Mouse (Mus musculus) bone marrow macrophage, adult 2 months (primary cell): ENCODE measurements around the gene Axdnd1. TPM values are rescaled to one million over a fixed set of nuclear protein-coding genes. Genes with fewer than 3 reads are reported as not detected.
"Not testable (repeated sequence)": the region's sequence is repeated elsewhere in the genome, so short reads cannot be mapped to it uniquely, and the experiment has no call there.

Experiments used
- H3K27ac ChIP-seq: 2 replicates; pipeline ENCODE4 v1.5.1; 2012; ENCODE audit warnings: low read depth, low read length; ENCODE audit not compliant: insufficient read depth
- H3K4me1 ChIP-seq: 2 replicates; pipeline ENCODE4 v1.6.1; 2012; ENCODE audit warnings: low read length; ENCODE audit not compliant: control insufficient read depth, insufficient read depth
- H3K4me3 ChIP-seq: 2 replicates; pipeline ENCODE4 v1.5.1; 2012; ENCODE audit warnings: mild to moderate bottlenecking, low read length, moderate library complexity; ENCODE audit not compliant: insufficient read depth
- CTCF ChIP-seq: IDR thresholded peaks from 2 replicates; pipeline ENCODE4 v1.5.1; 2012; ENCODE audit warnings: low read depth, mild to moderate bottlenecking, low read length, moderate library complexity
- POLR2A ChIP-seq: IDR thresholded peaks from 2 replicates; pipeline ENCODE4 v1.6.1; 2012; ENCODE audit warnings: mild to moderate bottlenecking, low read depth, low read length, borderline replicate concordance
- polyA plus RNA-seq: library from polyadenylated mRNA; stranded (reverse); fragments of >200 nt; gene quantifications from 2 replicates; pipeline ENCODE4 v1.2.4, GENCODE M21; 2012; ENCODE audit not compliant: missing spikeins, insufficient read depth, insufficient read length

Axdnd1 gene
- polyA plus RNA-seq, 1 experiment: 1.8 TPM

- TF ChIP-seq POLR2A (no peak), CTCF (no peak)
- H3K4me3 ChIP-seq: no peak overlapping the region
- no peaks in the 10 kb centered on the region for H3K4me1 ChIP-seq
- no peak overlapping the region for H3K27ac ChIP-seq
Measured at GRCm38 (mm10) chr1:156408521-156408920, 12.4 kb downstream of the Axdnd1 start.

DNA sequence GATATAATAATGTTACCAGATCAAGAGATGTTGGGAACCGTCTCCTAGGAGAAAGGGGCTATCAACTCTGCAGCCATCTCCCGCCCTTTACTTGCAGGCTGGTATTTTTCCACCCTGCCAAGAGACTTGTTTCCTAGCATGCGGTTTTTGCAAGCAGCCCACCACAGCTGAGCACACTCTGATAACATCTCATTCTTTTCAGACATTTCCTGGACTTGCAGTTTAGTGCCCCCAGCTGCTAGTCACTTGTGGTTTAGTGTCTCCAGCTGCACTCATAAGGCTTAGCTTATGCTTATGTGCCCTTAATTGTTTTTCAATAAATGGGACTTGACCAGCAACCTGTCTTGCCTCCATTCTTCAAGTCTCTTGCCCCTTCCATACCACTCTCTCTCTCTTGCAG is 13.0 kb downstream of the Axdnd1 start:
- no peaks in the 10 kb centered on the region for H3K4me1 ChIP-seq
- no peak overlapping the region for H3K4me3 ChIP-seq
- no peak overlapping the region for H3K27ac ChIP-seq
- TF ChIP-seq CTCF (no peak), POLR2A (no peak)

GRCm38 (mm10) chr1:156403251-156403650 is 17.7 kb downstream of the Axdnd1 start:
- no peak for TF ChIP-seq CTCF
- TF ChIP-seq POLR2A: no peak
- Histone ChIP-seq H3K4me1 (no peaks in the 10 kb centered on the region), H3K4me3 (no peak overlapping the region), H3K27ac (no peak overlapping the region)

- TF ChIP-seq CTCF: no peak
- Histone ChIP-seq H3K4me1 (no peaks in the 10 kb centered on the region), H3K4me3 (no peak overlapping the region), H3K27ac (no peak overlapping the region)
Measured at GRCm38 (mm10) chr1:156402491-156402890, 18.5 kb downstream of the Axdnd1 start.

- H3K4me3 ChIP-seq, H3K27ac ChIP-seq, H3K4me1 ChIP-seq: not testable (repeated sequence)
Measured at GRCm38 (mm10) chr1:156400159-156400558, 20.8 kb downstream of the Axdnd1 start.

DNA sequence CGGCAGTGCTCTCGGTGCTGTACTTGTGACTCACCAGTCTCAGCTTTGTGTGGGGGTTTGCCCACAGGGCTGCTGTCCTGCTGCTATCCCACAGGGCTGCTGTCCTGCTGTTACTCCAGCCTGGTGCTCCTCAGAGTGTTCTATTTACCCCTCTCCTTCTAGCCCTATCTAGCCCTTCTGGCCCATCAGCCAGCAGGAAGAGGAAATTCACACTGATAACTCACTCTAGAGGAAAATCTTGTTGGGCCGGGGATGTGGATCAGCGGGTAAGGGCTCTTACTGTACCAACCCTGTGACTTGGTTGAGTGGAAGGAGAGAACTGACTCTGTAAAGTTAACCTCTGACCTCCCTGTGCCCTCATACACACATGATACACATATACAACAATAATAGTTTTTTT is 27.8 kb downstream of the Axdnd1 start:
- Histone ChIP-seq H3K27ac (no peak overlapping the region), H3K4me3 (no peak overlapping the region), H3K4me1 (no peaks in the 10 kb centered on the region)
- no peak for TF ChIP-seq CTCF
- TF ChIP-seq POLR2A: no peak

DNA sequence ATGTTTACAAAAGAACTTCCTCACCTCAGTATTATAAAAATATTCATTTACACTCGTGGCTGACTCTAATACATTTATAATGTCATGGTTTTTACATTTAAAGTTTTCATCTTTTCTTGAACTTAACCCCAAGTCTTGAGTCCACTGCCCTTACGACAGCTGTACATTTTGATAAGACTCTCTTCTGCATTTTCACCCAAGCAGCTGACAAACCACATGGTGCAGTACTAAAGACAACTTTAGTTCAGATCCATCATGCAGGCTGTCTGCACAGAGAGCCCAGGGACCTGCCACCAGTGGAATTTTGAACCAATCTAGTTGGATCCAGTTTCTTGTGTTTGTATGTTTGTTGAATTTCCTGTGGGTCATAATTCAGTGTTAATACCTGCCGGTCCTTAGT is 34.1 kb downstream of the Axdnd1 start:
- TF ChIP-seq POLR2A (no peak), CTCF (no peak)
- Histone ChIP-seq H3K27ac (no peak overlapping the region), H3K4me1 (no peaks in the 10 kb centered on the region), H3K4me3 (no peak overlapping the region)

GRCm38 (mm10) chr1:156386232-156386631 is 34.7 kb downstream of the Axdnd1 start:
- H3K4me1 ChIP-seq: no peaks in the 10 kb centered on the region
- no peak overlapping the region for H3K27ac ChIP-seq
- no peak overlapping the region for H3K4me3 ChIP-seq
- TF ChIP-seq CTCF (no peak), POLR2A (no peak)

- H3K4me3 ChIP-seq: no peak overlapping the region
- no peaks in the 10 kb centered on the region for H3K4me1 ChIP-seq
- H3K27ac ChIP-seq: no peak overlapping the region
- TF ChIP-seq POLR2A (no peak), CTCF (no peak)
Measured at GRCm38 (mm10) chr1:156381217-156381616, 39.7 kb downstream of the Axdnd1 start.

DNA sequence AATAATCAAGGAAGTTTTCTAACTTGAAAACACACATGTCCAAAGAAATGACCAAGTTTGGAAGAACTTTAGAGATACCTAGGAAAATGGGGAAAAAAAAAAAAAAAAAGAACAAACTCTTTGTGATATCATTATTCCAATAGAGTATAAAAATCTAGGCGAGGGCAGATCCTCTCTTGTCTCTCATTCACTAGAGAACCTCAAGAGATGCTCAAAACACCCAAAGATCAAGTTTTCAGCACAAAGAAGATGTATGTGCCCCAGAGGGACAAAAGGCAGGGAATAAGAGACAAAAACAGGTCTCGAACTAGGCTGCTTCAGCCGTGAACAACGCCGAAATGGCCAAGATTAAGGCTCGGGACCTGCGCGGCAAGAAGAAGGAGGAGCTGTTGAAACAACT is 55.2 kb downstream of the Axdnd1 start, which contains the start of gene Gm2000:
Gm2000 (plus strand) TSS at position 301 of the 400 bp plus-strand sequence.
- TF ChIP-seq POLR2A: no peak
- no peak for TF ChIP-seq CTCF
- Histone ChIP-seq H3K4me1 (no peaks in the 10 kb centered on the region), H3K27ac (no peak within 1 kb of the TSS), H3K4me3 (no peak within 1 kb of the TSS)

- Histone ChIP-seq H3K4me3 (no peak overlapping the region), H3K4me1 (no peaks in the 10 kb centered on the region), H3K27ac (no peak overlapping the region)
- TF ChIP-seq POLR2A (no peak), CTCF (no peak)
Measured at GRCm38 (mm10) chr1:156352466-156352865, 68.5 kb downstream of the Axdnd1 start.
